Mouse (Mus musculus) liver, embryonic 16.5 days (tissue): ENCODE measurements around the gene Col26a1. TPM values are rescaled to one million over a fixed set of nuclear protein-coding genes. Genes with fewer than 3 reads are reported as not detected.

Source experiments
- ATAC-seq: fragments of 200-750 bp; cut with Nextera tagmentation; 2 replicates; pipeline ENCODE4 v1.8.0; 2017; ENCODE audit warnings: low read depth, mild to moderate bottlenecking, moderate number of reproducible peaks, moderate library complexity
- H3K27ac ChIP-seq: fragments of 300-500 bp; sonication (generic); 2 replicates; pipeline ENCODE4 v1.5.1; 2014; ENCODE audit warnings: mild to moderate bottlenecking, low read length
- H3K27me3 ChIP-seq: fragments of 300-500 bp; sonication (generic); 2 replicates; pipeline ENCODE4 v1.6.1; 2014; ENCODE audit warnings: low read depth, low read length, mixed read lengths; ENCODE audit not compliant: control insufficient read depth, insufficient read depth
- H3K36me3 ChIP-seq: fragments of 300-500 bp; sonication (generic); 2 replicates; pipeline ENCODE4 v1.6.1; 2014; ENCODE audit warnings: mild to moderate bottlenecking; ENCODE audit not compliant: control insufficient read depth, insufficient read depth
- H3K4me1 ChIP-seq: fragments of 300-500 bp; sonication (generic); 2 replicates; pipeline ENCODE4 v1.6.1; 2014; ENCODE audit warnings: low read depth, low read length, mixed read lengths; ENCODE audit not compliant: control insufficient read depth
- H3K4me2 ChIP-seq: fragments of 300-500 bp; sonication (generic); 2 replicates; pipeline ENCODE4 v1.6.1; 2014; ENCODE audit warnings: low read depth, low read length, mixed read lengths
- H3K4me3 ChIP-seq: fragments of 300-500 bp; sonication (generic); 2 replicates; pipeline ENCODE4 v1.5.1; 2014; ENCODE audit warnings: low read depth, mild to moderate bottlenecking, low read length
- H3K9ac ChIP-seq: fragments of 300-500 bp; sonication (generic); 2 replicates; pipeline ENCODE4 v1.6.1; 2014; ENCODE audit warnings: low read depth, low read length
- H3K9me3 ChIP-seq: fragments of 300-500 bp; sonication (generic); replicated peaks from 2 replicates; pipeline ENCODE4 v1.6.1; 2016; ENCODE audit warnings: low read length; ENCODE audit not compliant: control insufficient read depth
- WGBS: fragments of 180-500 bp; shearing (Covaris S2); extraction: QIAGEN DNeasy Blood & Tissue Kit; methylation state at CpG from one replicate; pipeline ENCODE4 v1.1.7; 2014; ENCODE audit not compliant: insufficient replicate concordance; 5-methylcytosine and 5-hydroxymethylcytosine counted together
- polyA plus RNA-seq: library from polyadenylated mRNA; unstranded; fragments of >200 nt; fragmentation: Nextera tagmentation; extraction: Ambion mirVana; gene quantifications from 2 replicates; pipeline ENCODE4 v1.2.1, GENCODE M21; 2015

Gene Col26a1
- polyA plus RNA-seq, 1 experiment from 2014 or later = 0.42 TPM

DNA sequence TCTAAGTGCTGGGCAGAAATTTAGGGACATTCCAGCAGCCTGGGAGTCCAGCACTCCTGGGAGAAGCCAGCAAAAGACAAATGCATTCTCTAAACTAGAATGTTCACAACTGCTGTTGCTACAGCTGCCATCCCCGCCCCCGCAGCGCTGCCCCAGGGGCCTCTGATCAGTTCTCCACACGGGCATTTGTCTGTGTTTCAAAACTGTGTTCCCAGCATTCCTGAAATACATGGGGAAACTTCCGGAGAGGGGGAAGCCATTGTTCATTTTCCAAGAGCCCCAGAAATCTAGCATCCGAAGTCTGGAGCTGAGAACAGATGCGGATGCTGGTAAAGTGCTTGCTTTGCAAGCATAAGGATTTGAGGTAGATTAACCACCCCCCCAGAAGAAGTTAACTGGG lies 3.9 kb upstream of the Col26a1 start:
- H3K9ac ChIP-seq = no peak overlapping the region
- H3K4me3 ChIP-seq = no peak overlapping the region
- H3K4me1 ChIP-seq = no peaks in the 10 kb centered on the region
- peaks cover 23% of the 10 kb centered on the region for H3K27me3 ChIP-seq
- WGBS = 45% methylated on average over 7 of the region's 7 CpGs
- no peaks in the 10 kb centered on the region for H3K36me3 ChIP-seq
- no peak overlapping the region for H3K4me2 ChIP-seq
- H3K9me3 ChIP-seq = no peaks in the 10 kb centered on the region
- no peak overlapping the region for H3K27ac ChIP-seq
- no peak for ATAC-seq

DNA sequence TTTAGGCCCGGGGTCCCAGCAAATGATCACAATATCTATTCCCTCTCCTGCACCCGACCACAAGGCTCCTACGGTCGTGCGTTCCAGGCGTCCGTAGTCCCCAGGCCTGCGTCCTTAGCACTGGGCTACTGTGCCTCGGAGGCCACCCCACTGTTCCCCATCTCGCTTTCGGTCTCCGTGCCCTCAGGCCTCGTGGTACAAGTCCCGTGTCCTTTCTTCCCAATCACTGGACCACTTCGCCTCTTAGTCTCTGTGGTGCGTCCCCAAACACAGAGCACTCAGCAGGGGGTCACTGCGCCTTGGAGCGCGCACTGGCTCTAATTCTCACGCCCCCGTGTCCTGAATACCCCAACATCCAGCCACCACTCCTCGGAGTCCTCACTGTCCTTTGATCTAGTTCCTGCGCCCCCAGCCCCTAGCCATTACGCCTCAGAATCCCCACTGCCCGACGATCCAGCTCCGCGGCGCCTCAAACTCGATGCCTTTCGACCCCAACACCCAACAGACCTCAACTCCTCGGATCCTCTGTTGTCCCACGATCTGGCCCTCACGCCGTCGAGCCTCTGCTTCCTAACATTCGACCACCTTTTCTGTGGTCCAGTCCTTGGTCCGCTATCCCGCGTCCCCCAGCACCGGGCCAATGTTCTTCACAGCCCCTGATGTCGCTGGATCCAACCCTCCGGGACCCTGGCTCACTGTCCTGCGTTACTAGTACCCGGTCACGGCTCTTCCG lies 788 bp downstream of the Col26a1 start:
- no peaks in the 10 kb centered on the region for H3K9me3 ChIP-seq
- 2% methylated on average over 47 of the region's 47 CpGs for WGBS
- H3K27me3 ChIP-seq = peaks cover 34% of the 10 kb centered on the region
- H3K4me2 ChIP-seq = no peak overlapping the region
- no peaks in the 10 kb centered on the region for H3K4me1 ChIP-seq
- H3K36me3 ChIP-seq = no peaks in the 10 kb centered on the region
- H3K4me3 ChIP-seq = no peak overlapping the region
- no peak overlapping the region for H3K27ac ChIP-seq
- ATAC-seq = no peak
- H3K9ac ChIP-seq = no peak overlapping the region

DNA sequence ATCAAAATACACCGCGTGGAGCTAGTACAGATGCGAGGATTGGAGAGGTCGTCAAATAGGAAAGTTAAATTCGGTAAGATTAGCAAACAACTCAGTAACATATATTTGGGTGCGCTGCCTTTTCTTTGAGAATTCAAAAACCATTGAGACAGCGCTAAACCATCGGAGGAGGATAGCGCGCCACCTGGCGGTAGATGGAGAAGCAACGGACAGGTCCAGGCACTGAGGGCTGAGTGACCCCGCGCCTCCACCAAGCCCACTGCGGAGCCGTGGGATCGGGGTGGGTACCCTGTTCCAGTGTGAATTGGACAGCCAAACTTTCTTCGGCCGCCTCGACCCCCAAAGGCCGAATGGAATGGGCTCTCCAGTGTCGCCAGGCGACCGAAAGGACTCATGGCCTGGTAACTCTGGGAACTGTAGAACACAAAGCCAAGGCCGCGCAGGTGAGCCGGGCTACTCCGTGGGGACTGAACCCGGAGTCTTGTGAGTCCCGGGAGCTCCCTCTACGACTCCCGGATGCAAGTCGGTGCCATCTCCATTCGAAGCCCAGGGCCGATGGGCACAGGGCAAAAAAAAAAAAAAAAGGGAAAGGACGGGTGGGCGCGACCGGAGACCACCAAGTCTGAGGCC lies 1.5 kb downstream of the Col26a1 start:
- no peaks in the 10 kb centered on the region for H3K36me3 ChIP-seq
- H3K27ac ChIP-seq = no peak overlapping the region
- no peak overlapping the region for H3K9ac ChIP-seq
- H3K4me3 ChIP-seq = no peak overlapping the region
- 5% methylated on average over 39 of the region's 39 CpGs for WGBS
- no peaks in the 10 kb centered on the region for H3K9me3 ChIP-seq
- ATAC-seq = no peak
- H3K4me1 ChIP-seq = no peaks in the 10 kb centered on the region
- H3K27me3 ChIP-seq = peaks cover 34% of the 10 kb centered on the region
- no peak overlapping the region for H3K4me2 ChIP-seq

DNA sequence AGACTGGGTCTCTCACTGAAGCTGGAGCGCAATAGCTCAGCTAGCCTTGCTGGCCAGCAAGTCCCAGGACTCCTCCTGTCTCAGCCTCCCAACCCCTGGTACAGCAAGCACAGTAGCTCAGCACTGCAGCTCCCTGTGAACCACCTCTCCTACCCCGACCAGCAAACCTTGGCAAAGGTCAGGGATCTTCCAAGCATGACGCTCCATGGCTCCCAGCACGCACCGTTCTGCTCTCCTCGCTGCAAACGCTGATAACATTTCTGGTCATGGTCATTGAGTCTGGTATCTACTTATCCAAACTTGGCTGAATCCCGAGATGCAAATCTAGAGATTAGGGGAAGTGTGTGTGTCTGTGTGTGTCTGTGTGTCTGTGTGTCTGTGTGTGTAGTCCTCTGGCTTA lies 2.9 kb downstream of the Col26a1 start:
- Histone ChIP-seq H3K9ac (no peak overlapping the region), H3K27ac (no peak overlapping the region), H3K4me1 (no peaks in the 10 kb centered on the region), H3K27me3 (peaks cover 34% of the 10 kb centered on the region), H3K4me2 (no peak overlapping the region), H3K4me3 (no peak overlapping the region), H3K9me3 (no peaks in the 10 kb centered on the region), H3K36me3 (no peaks in the 10 kb centered on the region)
- WGBS = 49% methylated on average over 8 of the region's 8 CpGs
- ATAC-seq = no peak

DNA sequence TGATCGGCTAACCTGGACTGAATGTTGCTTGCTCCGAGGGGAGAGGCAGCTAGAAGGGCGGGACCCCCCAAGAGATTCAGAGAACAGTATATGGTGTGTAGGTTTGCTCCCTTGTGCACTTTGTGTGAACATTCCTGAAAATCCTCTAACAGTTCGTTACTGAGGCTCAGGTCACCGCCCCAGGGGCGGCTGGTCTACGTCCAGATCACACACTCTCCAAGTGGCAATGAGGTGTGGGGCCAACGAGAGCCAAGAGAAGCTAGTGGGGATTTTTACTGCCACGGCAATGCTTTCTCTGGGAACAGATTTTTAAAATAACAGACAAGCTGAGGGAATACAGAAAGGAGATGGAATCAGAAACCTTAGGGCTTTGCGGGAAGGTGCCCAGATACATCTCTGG lies 8.7 kb downstream of the Col26a1 start:
- Histone ChIP-seq H3K4me3 (no peak overlapping the region), H3K9ac (no peak overlapping the region), H3K4me1 (no peaks in the 10 kb centered on the region), H3K9me3 (no peaks in the 10 kb centered on the region), H3K27me3 (no peaks in the 10 kb centered on the region), H3K4me2 (no peak overlapping the region), H3K36me3 (no peaks in the 10 kb centered on the region), H3K27ac (no peak overlapping the region)
- no peak for ATAC-seq
- 60% methylated on average over 10 of the region's 10 CpGs for WGBS

DNA sequence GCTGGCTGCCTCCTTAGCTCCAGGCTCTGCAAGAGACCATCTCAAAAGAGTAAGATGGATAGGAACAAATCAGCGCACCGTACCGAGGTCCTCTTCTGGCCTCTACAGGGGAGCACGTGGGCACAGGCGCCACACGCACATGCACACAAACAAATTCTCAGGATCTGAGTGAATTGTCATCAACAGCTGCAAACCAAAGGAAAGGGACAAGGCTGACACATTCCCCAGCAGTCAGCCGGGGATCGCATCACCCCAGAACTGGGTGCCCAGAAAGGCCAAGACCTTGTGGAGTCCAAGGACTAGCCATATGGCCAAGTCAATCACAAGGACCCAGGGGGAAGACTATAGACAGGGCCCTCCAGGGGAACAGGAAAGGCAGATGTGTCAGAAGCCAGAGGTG lies 10.6 kb downstream of the Col26a1 start:
- Histone ChIP-seq H3K36me3 (no peaks in the 10 kb centered on the region), H3K27ac (no peak overlapping the region), H3K27me3 (no peaks in the 10 kb centered on the region), H3K4me1 (no peaks in the 10 kb centered on the region), H3K4me2 (no peak overlapping the region), H3K9ac (no peak overlapping the region), H3K4me3 (no peak overlapping the region), H3K9me3 (no peaks in the 10 kb centered on the region)
- ATAC-seq = no peak
- WGBS = 78% methylated on average over 8 of the region's 8 CpGs

DNA sequence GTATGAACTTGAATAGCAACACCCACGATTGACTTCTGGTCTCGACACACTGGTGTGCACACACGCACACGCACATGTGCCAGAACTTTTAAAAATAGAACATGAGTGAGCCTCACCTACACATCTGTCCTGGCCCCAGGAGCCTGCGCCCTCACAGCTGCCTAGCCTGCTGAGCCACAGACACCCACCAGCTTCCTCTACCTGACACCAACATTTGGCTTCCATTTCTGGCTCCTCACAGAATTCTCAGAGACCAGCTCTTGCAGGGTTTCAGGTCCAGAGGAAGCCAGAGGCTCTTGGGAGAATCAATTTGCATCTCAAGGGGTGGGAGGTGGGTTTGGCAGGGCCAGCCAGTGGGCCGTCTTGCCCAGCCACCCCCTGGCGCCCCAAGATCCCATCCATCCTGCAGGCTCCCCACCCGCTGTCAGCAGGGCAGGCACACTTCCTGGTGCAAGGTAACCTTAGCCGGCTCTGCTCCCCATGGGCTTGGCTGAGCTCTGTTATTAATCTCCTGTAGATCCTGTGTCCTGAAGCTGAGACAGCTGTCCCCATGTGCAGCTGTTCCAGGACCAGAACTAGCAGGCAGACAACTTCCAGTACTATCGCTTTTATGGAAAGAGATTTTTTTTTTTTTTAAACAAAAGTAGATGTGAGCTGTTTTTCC lies 13.4 kb downstream of the Col26a1 start:
- no peaks in the 10 kb centered on the region for H3K4me1 ChIP-seq
- H3K4me2 ChIP-seq = no peak overlapping the region
- no peak overlapping the region for H3K4me3 ChIP-seq
- H3K27me3 ChIP-seq = no peaks in the 10 kb centered on the region
- no peak overlapping the region for H3K27ac ChIP-seq
- ATAC-seq = no peak
- no peaks in the 10 kb centered on the region for H3K9me3 ChIP-seq
- no peak overlapping the region for H3K9ac ChIP-seq
- H3K36me3 ChIP-seq = no peaks in the 10 kb centered on the region
- WGBS = 54% methylated on average over 10 of the region's 10 CpGs

DNA sequence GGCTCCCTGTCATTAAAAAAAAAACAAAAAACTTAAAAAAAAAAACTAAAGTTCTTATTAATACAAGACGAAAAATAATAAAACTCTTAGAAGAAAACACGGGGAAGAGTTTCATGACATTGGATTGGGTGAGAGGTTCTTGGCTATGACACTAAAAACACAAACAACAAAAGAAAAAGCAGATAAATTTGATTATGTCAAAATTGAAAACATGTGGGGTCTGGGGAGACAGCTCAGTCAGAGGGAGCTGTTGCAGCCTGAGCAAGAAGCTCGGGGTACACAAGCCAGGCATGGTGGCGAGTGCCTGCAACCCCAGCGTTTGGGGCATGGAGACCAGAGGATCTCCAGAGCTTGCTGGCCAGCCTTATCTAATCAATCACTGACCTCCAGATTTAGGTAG lies 15.3 kb downstream of the Col26a1 start:
- Histone ChIP-seq H3K27me3 (no peaks in the 10 kb centered on the region), H3K27ac (no peak overlapping the region), H3K4me2 (no peak overlapping the region), H3K9ac (no peak overlapping the region), H3K4me1 (no peaks in the 10 kb centered on the region), H3K36me3 (no peaks in the 10 kb centered on the region), H3K9me3 (no peaks in the 10 kb centered on the region), H3K4me3 (no peak overlapping the region)
- ATAC-seq = no peak
- 59% methylated on average over 5 of the region's 5 CpGs for WGBS
